Mouse (Mus musculus) intestine, embryonic 14.5 days (tissue): ENCODE measurements around the gene Dram1. TPM values are rescaled to one million over a fixed set of nuclear protein-coding genes. Genes with fewer than 3 reads are reported as not detected.
"Not testable (repeated sequence)": the region's sequence is repeated elsewhere in the genome, so short reads cannot be mapped to it uniquely, and the experiment has no call there.

Source experiments
- ATAC-seq: fragments of 200-750 bp; cut with Nextera tagmentation; replicated peaks from 2 replicates; pipeline ENCODE4 v1.8.0; 2017; ENCODE audit warnings: low read depth, moderate number of reproducible peaks, moderate TSS enrichment, moderate library complexity; ENCODE audit not compliant: low FRiP score, low TSS enrichment
- DNase-seq: peaks from one replicate; pipeline ENCODE4 v3.0.0-alpha.2; 2018; ENCODE audit warnings: low spot score
- H3K27ac ChIP-seq: fragments of 300-500 bp; sonication (generic); 2 replicates; pipeline ENCODE4 v1.5.1; 2014; ENCODE audit warnings: low read depth, mild to moderate bottlenecking, control low read depth
- H3K27me3 ChIP-seq: fragments of 300-500 bp; sonication (generic); replicated peaks from 2 replicates; pipeline ENCODE4 v1.6.1; 2014; ENCODE audit warnings: low read length, control low read depth; ENCODE audit not compliant: control insufficient read depth, insufficient read depth
- H3K36me3 ChIP-seq: fragments of 300-500 bp; sonication (generic); 2 replicates; pipeline ENCODE4 v1.6.1; 2014; ENCODE audit warnings: low read length, control low read depth; ENCODE audit not compliant: control insufficient read depth, insufficient read depth
- H3K4me1 ChIP-seq: fragments of 300-500 bp; sonication (generic); replicated peaks from 2 replicates; pipeline ENCODE4 v1.6.1; 2014; ENCODE audit warnings: low read length, control low read depth, mixed read lengths; ENCODE audit not compliant: control insufficient read depth, insufficient read depth
- H3K4me2 ChIP-seq: fragments of 300-500 bp; sonication (generic); 2 replicates; pipeline ENCODE4 v1.6.1; 2014; ENCODE audit warnings: low read length
- H3K4me3 ChIP-seq: fragments of 300-500 bp; sonication (generic); 2 replicates; pipeline ENCODE4 v1.5.1; 2014; ENCODE audit warnings: low read depth, low read length, control low read depth, mixed read lengths
- H3K9ac ChIP-seq: fragments of 300-500 bp; sonication (generic); 2 replicates; pipeline ENCODE4 v1.6.1; 2014; ENCODE audit warnings: mild to moderate bottlenecking, low read length
- H3K9me3 ChIP-seq: fragments of 300-500 bp; sonication (generic); 2 replicates; pipeline ENCODE4 v1.6.1; 2016; ENCODE audit warnings: low read length, control low read depth; ENCODE audit not compliant: control insufficient read depth
- WGBS: fragments of 180-500 bp; shearing (Covaris S2); extraction: QIAGEN DNeasy Blood & Tissue Kit; methylation state at CpG from one replicate; pipeline ENCODE4 v1.1.7; 2014; 5-methylcytosine and 5-hydroxymethylcytosine counted together
- polyA plus RNA-seq: library from polyadenylated mRNA; unstranded; fragments of >200 nt; fragmentation: Nextera tagmentation; extraction: Ambion mirVana; gene quantifications from 2 replicates; pipeline ENCODE4 v1.2.1, GENCODE M21; 2014

The Dram1 gene
- polyA plus RNA-seq, 1 experiment from 2014 or later: 3.6 TPM

DNA sequence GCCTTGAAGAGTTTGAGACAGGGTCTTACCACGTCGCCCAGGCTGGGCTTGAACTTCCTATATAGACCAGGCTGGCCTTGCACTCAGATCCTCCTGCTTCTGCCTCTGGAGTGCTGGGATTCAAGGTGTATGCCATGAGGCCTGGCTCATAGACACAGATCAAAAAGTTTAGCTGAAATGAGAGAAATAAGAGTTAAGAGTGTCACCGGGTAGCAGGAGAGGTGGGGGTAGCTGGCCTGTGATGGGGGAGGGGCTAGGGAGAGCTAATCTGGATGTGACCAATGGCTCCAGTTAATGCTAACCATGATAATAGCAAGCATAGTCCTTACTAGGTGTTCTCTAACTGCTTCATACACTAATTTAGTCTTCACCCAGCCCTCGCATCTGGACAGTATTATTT lies 2.4 kb upstream of the Dram1 start:
- ATAC-seq (no peak), DNase-seq (no peak)
- Histone ChIP-seq H3K4me1 (peaks cover 7% of the 10 kb centered on the region; the same call in 1 of the 2 replicates), H3K9ac (no peak overlapping the region), H3K4me2 (no peak overlapping the region), H3K4me3 (no peak overlapping the region), H3K27ac (no peak overlapping the region), H3K9me3 (no peaks in the 10 kb centered on the region), H3K27me3 (no peaks in the 10 kb centered on the region), H3K36me3 (no peaks in the 10 kb centered on the region)
- WGBS: 72% methylated on average over 4 of the region's 4 CpGs

DNA sequence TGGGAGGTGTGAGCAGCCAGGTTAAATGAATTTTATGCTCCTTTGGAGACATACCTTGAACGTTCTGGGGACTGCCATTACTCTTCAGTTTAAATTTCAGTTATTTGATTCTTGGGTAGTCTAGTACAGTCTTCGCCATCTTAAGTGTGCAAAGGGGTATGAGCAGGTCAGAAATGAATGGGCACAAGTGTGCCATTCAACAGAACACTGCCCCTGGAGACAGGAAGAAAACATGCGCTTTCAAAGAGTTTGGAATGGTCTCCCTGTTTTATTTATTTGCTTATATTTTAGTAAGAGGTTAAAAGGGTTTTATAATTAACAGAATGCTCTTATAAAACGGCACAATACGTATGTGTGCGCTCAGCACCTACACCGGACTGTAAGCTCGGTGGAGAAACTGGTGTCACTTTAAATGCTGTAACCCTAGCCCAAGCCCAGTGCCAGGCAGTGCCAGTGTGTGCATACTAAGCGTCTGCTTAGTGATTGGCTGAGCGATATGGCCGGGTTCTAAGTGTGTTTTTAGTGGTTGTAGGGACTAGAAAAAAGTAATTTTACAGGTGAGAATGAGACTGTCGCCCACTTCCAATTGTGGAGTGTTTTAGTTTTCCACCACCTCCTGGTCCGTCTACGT lies 1.7 kb upstream of the Dram1 start:
- Histone ChIP-seq H3K4me1 (peaks cover 7% of the 10 kb centered on the region; the same call in 1 of the 2 replicates), H3K27me3 (no peaks in the 10 kb centered on the region), H3K27ac (no peak overlapping the region), H3K9me3 (no peaks in the 10 kb centered on the region), H3K36me3 (no peaks in the 10 kb centered on the region), H3K4me3 (peak overlapping the region; percentile 57), H3K9ac (0 out of 2 replicates have a peak overlapping the region, but pooled peaks have one; percentile 17), H3K4me2 (peak overlapping the region; percentile 52)
- WGBS: 58% methylated on average over 14 of the region's 14 CpGs
- DNase-seq: no peak
- ATAC-seq: no peak

DNA sequence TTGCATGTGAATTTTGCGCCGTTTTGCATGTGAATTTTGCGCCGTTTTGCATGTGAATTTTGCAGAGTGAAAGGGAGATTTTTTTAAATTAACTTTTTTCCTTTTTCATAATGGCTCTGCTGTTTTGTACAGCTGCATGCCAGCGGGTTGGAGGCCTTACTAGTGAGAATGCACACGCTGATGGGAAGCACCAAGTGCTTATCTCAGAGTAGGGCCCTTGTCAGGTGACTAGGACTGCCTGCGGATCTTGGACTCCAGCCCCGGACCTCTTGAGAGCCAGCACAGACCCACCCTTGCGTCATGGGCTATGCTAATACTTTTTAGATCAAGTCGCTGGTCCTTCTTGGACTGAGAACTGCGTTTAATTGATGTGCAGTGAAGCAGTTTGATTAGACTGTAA lies 1.1 kb upstream of the Dram1 start:
- Histone ChIP-seq H3K27ac (no peak overlapping the region), H3K9ac (peak overlapping the region; percentile 59), H3K4me1 (peaks cover 7% of the 10 kb centered on the region; the same call in 1 of the 2 replicates), H3K27me3 (no peaks in the 10 kb centered on the region), H3K4me3 (peak overlapping the region; percentile 57), H3K36me3 (no peaks in the 10 kb centered on the region), H3K9me3 (no peaks in the 10 kb centered on the region), H3K4me2 (peak overlapping the region; percentile 52)
- 2% methylated on average over 11 of the region's 11 CpGs for WGBS
- ATAC-seq: 0 out of 2 replicates have a peak, but pooled peaks have one; percentile 55
- peak; percentile 65 for DNase-seq

DNA sequence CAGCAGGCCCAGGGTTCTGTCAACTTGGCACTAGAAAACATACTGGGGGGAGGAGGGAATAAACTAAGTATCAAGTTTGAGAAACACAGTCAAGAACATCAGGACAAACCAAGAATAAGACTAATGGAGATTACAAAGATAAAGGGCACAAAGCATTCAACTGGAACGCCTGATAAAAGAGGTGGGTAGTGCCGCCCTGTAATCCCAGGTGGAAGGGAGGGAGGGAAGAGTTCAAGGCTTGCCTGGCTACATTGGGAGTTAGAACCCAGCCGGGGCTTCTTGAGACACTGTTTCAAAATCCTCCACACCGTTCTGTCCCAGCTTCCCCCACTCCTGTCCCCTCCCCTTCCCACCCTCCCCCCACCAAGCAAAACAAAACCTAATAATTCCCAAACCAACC lies 1.2 kb downstream of the Dram1 start:
- no peak overlapping the region for H3K27ac ChIP-seq
- H3K4me1 ChIP-seq: peaks cover 7% of the 10 kb centered on the region; the same call in 1 of the 2 replicates
- no peak overlapping the region for H3K9ac ChIP-seq
- H3K4me2 ChIP-seq: no peak overlapping the region
- H3K4me3 ChIP-seq: no peak overlapping the region
- H3K27me3 ChIP-seq: no peaks in the 10 kb centered on the region
- 85% methylated on average over 4 of the region's 4 CpGs for WGBS
- no peaks in the 10 kb centered on the region for H3K36me3 ChIP-seq
- no peaks in the 10 kb centered on the region for H3K9me3 ChIP-seq
- DNase-seq: no peak
- ATAC-seq: no peak

DNA sequence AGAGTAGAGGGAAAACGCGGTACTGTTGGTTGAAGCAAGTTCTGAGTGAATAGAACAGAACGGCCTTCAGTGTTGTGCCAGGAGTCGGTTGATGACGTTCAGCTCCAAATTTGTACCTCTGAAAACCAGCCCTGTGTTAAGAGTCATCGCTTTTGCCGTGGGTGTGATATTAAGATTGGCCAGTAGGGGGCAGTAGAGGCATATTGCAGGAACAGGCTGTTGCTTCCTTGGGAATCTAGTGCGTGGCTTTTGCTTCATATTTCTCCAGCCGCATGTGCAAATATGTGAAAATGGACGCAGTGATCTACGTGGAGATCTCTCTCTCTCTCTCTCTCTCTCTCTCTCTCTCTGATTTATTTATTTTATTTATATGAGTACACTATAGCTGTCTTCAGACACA lies 2.1 kb downstream of the Dram1 start:
- no peak overlapping the region for H3K4me3 ChIP-seq
- no peak overlapping the region for H3K4me2 ChIP-seq

DNA sequence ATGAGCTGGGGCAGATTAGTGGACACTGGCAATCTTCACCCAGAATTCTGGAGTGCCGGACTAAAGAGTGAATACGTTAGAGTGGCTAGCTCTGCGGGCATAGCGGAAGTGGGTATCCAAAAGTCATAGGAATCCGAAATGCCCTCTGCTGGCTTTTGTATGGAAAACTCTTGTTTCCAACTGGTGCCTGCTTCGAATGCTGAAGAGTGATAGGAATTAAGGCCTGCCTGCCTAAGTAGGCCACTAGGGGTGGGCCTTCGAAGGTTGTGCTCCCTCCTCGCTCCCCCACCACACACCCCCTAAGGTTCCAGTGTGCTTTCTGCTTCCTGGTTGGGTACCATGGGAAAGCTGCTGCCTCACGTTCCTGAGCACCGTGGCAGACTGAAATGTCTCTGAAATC lies 3.9 kb downstream of the Dram1 start:
- Histone ChIP-seq H3K27ac (no peak overlapping the region), H3K36me3 (no peaks in the 10 kb centered on the region), H3K9me3 (no peaks in the 10 kb centered on the region), H3K9ac (no peak overlapping the region), H3K4me1 (0 out of 2 replicates have a peak, but pooled peaks cover 3% of the 10 kb centered on the region), H3K4me3 (no peak overlapping the region), H3K27me3 (no peaks in the 10 kb centered on the region), H3K4me2 (no peak overlapping the region)
- 35% methylated on average over 10 of the region's 10 CpGs for WGBS
- no peak for DNase-seq
- no peak for ATAC-seq

More for the DNA sequence above, 2.1 kb downstream of the Dram1 start:
- H3K27me3 ChIP-seq: no peaks in the 10 kb centered on the region
- H3K36me3 ChIP-seq: no peaks in the 10 kb centered on the region
- no peaks in the 10 kb centered on the region for H3K9me3 ChIP-seq
- ATAC-seq (no peak), DNase-seq (peak; percentile 97)
- no peak overlapping the region for H3K27ac ChIP-seq
- WGBS: 9% methylated on average over 11 of the region's 11 CpGs
- H3K4me1 ChIP-seq: peaks cover 7% of the 10 kb centered on the region; the same call in 1 of the 2 replicates
- no peak overlapping the region for H3K9ac ChIP-seq

DNA sequence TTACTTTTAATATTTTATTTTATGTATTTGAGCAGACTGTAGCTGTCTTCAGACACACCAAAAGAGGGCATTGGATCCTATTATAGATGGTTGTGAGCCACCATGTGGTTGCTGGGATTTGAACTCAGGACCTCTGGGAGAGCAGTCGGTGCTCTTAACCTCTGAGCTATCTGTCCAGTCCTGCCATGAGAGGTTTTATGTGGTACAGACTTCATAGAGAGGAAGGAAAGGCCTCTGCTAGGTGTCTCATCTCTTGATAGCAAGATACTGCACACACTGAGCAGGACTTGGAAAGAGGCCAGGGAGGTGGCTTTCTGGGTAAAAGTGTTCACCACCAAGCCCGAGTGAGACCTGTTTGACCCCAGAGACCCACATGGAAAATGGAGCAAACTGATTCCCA lies 5.9 kb downstream of the Dram1 start:
- not testable (repeated sequence) for H3K27ac ChIP-seq, H3K4me3 ChIP-seq, H3K9ac ChIP-seq, H3K36me3 ChIP-seq, H3K27me3 ChIP-seq, H3K9me3 ChIP-seq, H3K4me1 ChIP-seq, H3K4me2 ChIP-seq, DNase-seq, ATAC-seq
- WGBS: 79% methylated on average over 2 of the region's 2 CpGs

DNA sequence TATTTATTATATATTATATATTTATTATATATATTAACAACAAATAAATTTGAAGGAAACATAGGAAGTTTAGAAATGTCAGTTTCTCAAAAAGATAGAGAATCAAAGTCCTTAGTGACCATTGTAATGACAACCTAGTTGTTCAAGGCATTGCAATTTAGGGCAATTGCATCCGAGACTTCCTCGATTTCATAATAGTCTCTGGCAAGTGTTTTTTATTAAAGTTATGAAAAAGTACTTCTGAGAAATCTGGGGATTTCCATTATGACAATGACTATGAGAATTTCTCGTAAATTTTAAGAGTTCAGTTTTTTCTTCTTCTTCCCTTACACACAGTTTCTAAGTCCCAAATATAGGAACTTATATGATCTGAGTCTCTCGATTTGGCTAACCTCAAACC lies 6.4 kb downstream of the Dram1 start:
- 88% methylated on average over 4 of the region's 4 CpGs for WGBS
- Histone ChIP-seq H3K36me3 (no peaks in the 10 kb centered on the region), H3K9me3 (no peaks in the 10 kb centered on the region), H3K27ac (no peak overlapping the region), H3K4me3 (no peak overlapping the region), H3K9ac (no peak overlapping the region), H3K27me3 (no peaks in the 10 kb centered on the region), H3K4me2 (no peak overlapping the region), H3K4me1 (no peaks in the 10 kb centered on the region)
- no peak for ATAC-seq
- DNase-seq: no peak

DNA sequence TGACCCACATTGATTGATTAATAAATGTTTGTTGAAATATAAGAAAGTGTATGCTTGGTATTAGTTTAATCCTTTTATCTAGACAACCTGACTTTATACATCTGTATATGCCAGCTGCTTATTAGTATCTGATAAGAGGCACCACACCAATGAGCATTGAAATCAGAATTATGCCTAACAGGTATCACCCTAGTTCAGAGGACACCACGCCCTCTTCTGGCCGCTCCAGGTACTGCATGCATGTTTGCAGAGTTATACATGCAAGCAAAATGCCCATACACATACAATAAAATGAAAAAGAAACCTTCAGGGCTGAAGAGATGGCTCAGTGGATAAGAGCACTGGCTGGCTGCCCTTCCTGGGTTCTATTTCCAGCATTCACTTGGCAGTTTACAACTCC lies 7.1 kb downstream of the Dram1 start:
- no peak overlapping the region for H3K4me2 ChIP-seq
- H3K4me3 ChIP-seq: no peak overlapping the region
- DNase-seq (no peak), ATAC-seq (no peak)
- no peak overlapping the region for H3K27ac ChIP-seq
- H3K9me3 ChIP-seq: no peaks in the 10 kb centered on the region
- no peaks in the 10 kb centered on the region for H3K4me1 ChIP-seq
- no peaks in the 10 kb centered on the region for H3K27me3 ChIP-seq
- WGBS: 7% methylated on average over 2 of the region's 2 CpGs
- no peak overlapping the region for H3K9ac ChIP-seq
- no peaks in the 10 kb centered on the region for H3K36me3 ChIP-seq
